Mouse (Mus musculus) cerebellum, adult (tissue): ENCODE measurements around the gene Gan.

Experiments used
- ATAC-seq: cut with Nextera tagmentation; 2 replicates; pipeline ENCODE4 v1.9.2; 2017; ENCODE audit warnings: mild to moderate bottlenecking, moderate library complexity, mixed read lengths; ENCODE audit not compliant: insufficient number of reproducible peaks, low FRiP score, low TSS enrichment

Gan gene

GRCm38 (mm10) chr8:117198141-117198935 lies 40.4 kb downstream of the Gan start:
- ATAC-seq = 0 out of 2 replicates have a peak, but pooled peaks have one; percentile 46

- no peak for ATAC-seq
These were observed 41.7 kb downstream of the Gan start for GRCm38 (mm10) chr8:117199658-117200057.

GRCm38 (mm10) chr8:117200346-117200745 lies 42.4 kb downstream of the Gan start:
- ATAC-seq = no peak

- no peak for ATAC-seq
These were observed 42.9 kb downstream of the Gan start for GRCm38 (mm10) chr8:117200803-117201202.

GRCm38 (mm10) chr8:117201221-117202017 lies 43.5 kb downstream of the Gan start:
- ATAC-seq = no peak

- ATAC-seq = no peak
These were observed 45.1 kb downstream of the Gan start for GRCm38 (mm10) chr8:117203085-117203484.

GRCm38 (mm10) chr8:117205884-117206283 lies 47.9 kb downstream of the Gan start:
- ATAC-seq = no peak

GRCm38 (mm10) chr8:117206636-117207035 lies 48.7 kb downstream of the Gan start:
- ATAC-seq = no peak

- ATAC-seq = no peak
These were observed 51.2 kb downstream of the Gan start for GRCm38 (mm10) chr8:117209150-117209549.

GRCm38 (mm10) chr8:117212100-117212499 lies 54.2 kb downstream of the Gan start:
- ATAC-seq = no peak

GRCm38 (mm10) chr8:117217724-117218123 lies 59.8 kb downstream of the Gan start:
- ATAC-seq = no peak

GRCm38 (mm10) chr8:117222396-117222795 lies 64.5 kb downstream of the Gan start:
- ATAC-seq = no peak

GRCm38 (mm10) chr8:117224630-117225029 lies 66.7 kb downstream of the Gan start:
- ATAC-seq = peak; percentile 79

- ATAC-seq = no peak
These were observed 68.4 kb downstream of the Gan start for GRCm38 (mm10) chr8:117226306-117226705.

- no peak for ATAC-seq
These were observed 69.4 kb downstream of the Gan start for GRCm38 (mm10) chr8:117227339-117227738.

GRCm38 (mm10) chr8:117233199-117233598 lies 75.3 kb downstream of the Gan start:
- ATAC-seq = no peak

- no peak for ATAC-seq
These were observed 78.6 kb downstream of the Gan start for GRCm38 (mm10) chr8:117236531-117236930.

GRCm38 (mm10) chr8:117240326-117240725 lies 82.4 kb downstream of the Gan start:
- ATAC-seq = no peak

- ATAC-seq = no peak
These were observed 83.0 kb downstream of the Gan start for GRCm38 (mm10) chr8:117240841-117241494.

- no peak for ATAC-seq
These were observed 83.9 kb downstream of the Gan start for GRCm38 (mm10) chr8:117241848-117242247.

GRCm38 (mm10) chr8:117242286-117242685 lies 84.4 kb downstream of the Gan start:
- ATAC-seq = no peak
